Mouse (Mus musculus): ENCODE measurements around the gene Sema4g. TPM values are rescaled to one million over a fixed set of nuclear protein-coding genes. Genes with fewer than 3 reads are reported as not detected.

Sema4g gene
- polyA plus RNA-seq, 1 experiment from 2014 or later: 11.3 TPM

DNA sequence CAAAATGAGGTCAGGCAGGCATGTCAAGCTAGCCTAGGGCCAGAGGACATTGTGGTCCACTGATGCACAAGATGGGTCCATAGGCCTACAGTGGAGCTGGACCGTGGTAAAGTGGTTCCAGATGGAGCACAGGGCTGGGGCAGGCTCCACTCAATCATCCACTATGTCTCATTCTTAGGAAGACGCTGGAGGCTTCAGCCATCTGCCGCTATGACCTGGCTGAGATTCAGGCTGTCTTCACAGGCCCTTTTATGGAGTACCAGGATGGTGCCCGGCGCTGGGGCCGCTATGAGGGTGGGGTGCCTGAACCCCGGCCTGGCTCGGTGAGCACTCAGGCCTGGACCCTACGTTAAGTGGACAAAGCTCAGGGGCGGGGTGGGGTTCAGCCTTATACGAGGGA, 8.9 kb downstream of the Sema4g start:
- 87% methylated on average over 11 of the region's 11 CpGs for WGBS (ENCODE audit: insufficient replicate concordance)
- no peak overlapping the region for H3K27ac ChIP-seq (ENCODE audit: low read depth)
- DNase-seq: no peak

DNA sequence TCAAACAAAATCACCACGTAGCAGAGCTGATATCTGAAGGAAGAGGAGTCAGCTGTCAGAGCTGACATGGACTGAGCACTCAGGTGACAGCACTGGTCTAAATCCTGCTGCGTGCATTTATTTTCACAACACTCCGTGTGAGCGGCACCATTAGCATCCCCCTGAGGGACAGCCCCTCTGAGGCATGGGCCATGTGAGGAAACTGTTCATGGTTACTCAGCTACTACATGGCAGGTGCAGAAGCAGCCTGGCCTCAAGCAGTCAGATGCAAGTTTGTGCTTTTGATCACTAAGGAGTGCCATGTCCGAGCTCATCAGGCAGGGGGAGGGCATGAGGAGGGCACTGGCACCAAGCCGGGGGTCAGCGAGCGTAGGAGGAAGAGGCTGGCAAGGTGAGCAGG, 10.7 kb downstream of the Sema4g start:
- WGBS (ENCODE audit: insufficient replicate concordance): 81% methylated on average over 8 of the region's 8 CpGs
- Histone ChIP-seq H3K4me2 (ENCODE audit: low read depth, low read length) (no peak overlapping the region), H3K4me3 (ENCODE audit: low read depth, low read length) (no peak overlapping the region), H3K4me1 (ENCODE audit: insufficient read depth) (no peaks in the 10 kb centered on the region), H3K9me3 (ENCODE audit: low read length) (no peaks in the 10 kb centered on the region), H3K27me3 (ENCODE audit: insufficient read depth, low read length) (no peaks in the 10 kb centered on the region), H3K9ac (replicated peaks) (no peak overlapping the region), H3K36me3 (replicated peaks; ENCODE audit: insufficient read depth, low read length) (peaks cover 22% of the 10 kb centered on the region), H3K27ac (ENCODE audit: low read depth) (no peak overlapping the region)
- DNase-seq (no peak), ATAC-seq (no peak)
- TF ChIP-seq EP300 (IDR thresholded peaks at IDR 0.05; ENCODE audit: low read depth) (no peak), CTCF (IDR thresholded peaks at IDR 0.05; ENCODE audit: low read depth) (no peak)

More for the DNA sequence above, 8.9 kb downstream of the Sema4g start:
- Histone ChIP-seq H3K9me3 (ENCODE audit: low read length) (no peaks in the 10 kb centered on the region), H3K4me1 (ENCODE audit: insufficient read depth) (no peaks in the 10 kb centered on the region), H3K27me3 (ENCODE audit: insufficient read depth, low read length) (no peaks in the 10 kb centered on the region), H3K4me3 (ENCODE audit: low read depth, low read length) (no peak overlapping the region), H3K9ac (replicated peaks) (no peak overlapping the region), H3K4me2 (ENCODE audit: low read depth, low read length) (no peak overlapping the region), H3K36me3 (replicated peaks; ENCODE audit: insufficient read depth, low read length) (peaks cover 12% of the 10 kb centered on the region)
- no peak for TF ChIP-seq CTCF (IDR thresholded peaks at IDR 0.05; ENCODE audit: low read depth)
- no peak for TF ChIP-seq EP300 (IDR thresholded peaks at IDR 0.05; ENCODE audit: low read depth)
- ATAC-seq: no peak

DNA sequence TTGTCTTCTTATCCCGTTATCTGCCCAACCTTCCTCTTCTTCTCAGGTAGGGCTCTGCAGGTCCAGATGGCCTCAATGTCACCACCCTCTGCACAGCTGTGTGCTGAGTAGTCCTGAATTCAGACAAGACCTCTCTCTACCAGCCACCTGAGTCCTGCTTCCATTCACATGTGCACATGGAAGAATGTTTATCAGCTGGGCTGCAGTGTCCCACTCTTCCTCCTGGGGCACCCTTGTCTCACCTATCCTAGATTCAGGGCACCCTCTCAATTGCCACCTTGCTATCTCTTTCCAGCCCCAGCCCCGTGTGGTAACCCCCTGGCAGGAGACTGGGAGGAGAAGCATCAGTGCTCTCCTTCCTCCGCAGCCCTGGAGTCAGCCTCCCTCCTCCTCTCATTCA, 13.4 kb downstream of the Sema4g start:
- TF ChIP-seq EP300 (IDR thresholded peaks at IDR 0.05; ENCODE audit: low read depth): no peak
- peak; percentile 35; the same call in 1 of the 2 replicates for TF ChIP-seq CTCF (IDR thresholded peaks at IDR 0.05; ENCODE audit: low read depth)
- 67% methylated on average over 3 of the region's 3 CpGs for WGBS (ENCODE audit: insufficient replicate concordance)
- DNase-seq (peak; percentile 18), ATAC-seq (no peak)
- no peak overlapping the region for H3K9ac ChIP-seq (replicated peaks)
- H3K4me1 ChIP-seq (ENCODE audit: insufficient read depth): peaks cover 9% of the 10 kb centered on the region
- H3K27me3 ChIP-seq (ENCODE audit: insufficient read depth, low read length): no peaks in the 10 kb centered on the region
- H3K4me3 ChIP-seq (ENCODE audit: low read depth, low read length): no peak overlapping the region
- H3K27ac ChIP-seq (ENCODE audit: low read depth): no peak overlapping the region
- H3K36me3 ChIP-seq (replicated peaks; ENCODE audit: insufficient read depth, low read length): peaks cover 22% of the 10 kb centered on the region
- no peaks in the 10 kb centered on the region for H3K9me3 ChIP-seq (ENCODE audit: low read length)
- H3K4me2 ChIP-seq (ENCODE audit: low read depth, low read length): no peak overlapping the region

DNA sequence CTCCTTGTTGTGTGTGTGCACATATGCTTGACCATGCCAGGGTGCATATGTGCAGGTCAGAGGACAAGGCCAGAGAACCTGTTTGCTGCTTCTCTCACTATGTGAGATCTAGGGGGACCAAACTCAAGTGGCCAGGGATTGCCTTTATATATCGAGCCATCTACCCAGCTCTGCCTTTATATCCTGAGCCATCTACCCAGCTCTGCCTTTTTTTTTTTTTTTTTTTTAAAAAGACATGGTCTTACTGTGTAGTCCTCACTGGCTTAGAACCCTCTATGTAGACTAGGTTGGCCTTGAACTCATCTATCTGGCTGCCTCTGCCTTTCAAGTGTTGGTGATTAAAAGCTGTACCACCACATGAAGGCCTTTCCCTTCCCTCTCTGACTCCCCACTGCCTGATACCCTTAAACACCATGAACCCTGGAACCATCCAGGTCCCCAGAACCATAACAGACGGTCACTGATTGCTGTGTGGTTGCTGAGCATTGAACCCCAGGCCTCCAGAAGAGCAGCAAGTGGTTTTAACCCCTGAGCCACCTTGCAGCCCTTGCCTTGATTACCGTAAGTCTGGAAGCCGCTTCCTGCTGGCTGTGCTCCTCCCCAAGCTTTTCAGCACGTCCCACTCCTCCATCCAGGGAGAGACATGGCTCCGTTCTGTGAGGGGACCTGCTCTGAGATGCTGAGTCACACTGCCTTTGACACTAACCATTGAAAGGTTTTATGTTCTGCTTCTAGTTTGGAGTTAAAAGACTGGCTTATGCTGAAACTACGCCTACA, 15.0 kb downstream of the Sema4g start:
- Histone ChIP-seq H3K9me3 (ENCODE audit: low read length) (no peaks in the 10 kb centered on the region), H3K9ac (replicated peaks) (no peak overlapping the region), H3K4me2 (ENCODE audit: low read depth, low read length) (no peak overlapping the region), H3K27ac (ENCODE audit: low read depth) (no peak overlapping the region), H3K27me3 (ENCODE audit: insufficient read depth, low read length) (no peaks in the 10 kb centered on the region), H3K4me1 (ENCODE audit: insufficient read depth) (peaks cover 20% of the 10 kb centered on the region), H3K36me3 (replicated peaks; ENCODE audit: insufficient read depth, low read length) (peaks cover 19% of the 10 kb centered on the region), H3K4me3 (ENCODE audit: low read depth, low read length) (no peak overlapping the region)
- ATAC-seq (no peak), DNase-seq (no peak)
- no peak for TF ChIP-seq CTCF (IDR thresholded peaks at IDR 0.05; ENCODE audit: low read depth)
- TF ChIP-seq EP300 (IDR thresholded peaks at IDR 0.05; ENCODE audit: low read depth): no peak
- 85% methylated on average over 7 of the region's 7 CpGs for WGBS (ENCODE audit: insufficient replicate concordance)

DNA sequence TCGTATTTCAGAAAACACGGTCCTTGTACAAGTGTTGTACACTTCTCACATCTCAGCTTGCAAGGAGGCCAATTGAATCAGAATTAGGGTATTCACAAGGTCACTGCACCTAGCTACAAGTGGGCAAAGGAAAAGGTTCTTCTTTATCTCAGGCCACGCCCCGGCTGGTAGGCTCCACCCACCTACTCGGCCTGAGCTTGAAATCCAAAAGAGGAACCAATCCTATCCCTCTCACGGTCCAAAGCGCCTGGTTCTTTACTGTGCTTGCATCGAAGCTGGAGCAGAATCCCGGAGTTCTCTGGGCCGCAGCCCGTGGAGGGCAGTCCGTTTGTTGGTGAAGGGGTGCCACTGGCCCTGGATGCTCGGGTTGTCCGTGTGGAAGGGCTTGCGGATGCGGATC, 16.5 kb downstream of the Sema4g start, which contains the start of gene Twnk:
Gene Twnk (plus strand): TSS at position 220 of the 400 bp plus-strand sequence.
- DNase-seq (peak; percentile 88), ATAC-seq (peak; percentile 14; the same call in 1 of the 2 replicates)
- Histone ChIP-seq H3K4me1 (ENCODE audit: insufficient read depth) (peaks cover 20% of the 10 kb centered on the region), H3K27ac (ENCODE audit: low read depth) (peak within 1 kb of the TSS; percentile 87), H3K36me3 (replicated peaks; ENCODE audit: insufficient read depth, low read length) (peaks cover 22% of the 10 kb centered on the region), H3K9ac (replicated peaks) (peak within 1 kb of the TSS; percentile 92), H3K4me3 (ENCODE audit: low read depth, low read length) (peak within 1 kb of the TSS; percentile 95), H3K9me3 (ENCODE audit: low read length) (no peaks in the 10 kb centered on the region), H3K4me2 (ENCODE audit: low read depth, low read length) (peak within 1 kb of the TSS; percentile 88), H3K27me3 (ENCODE audit: insufficient read depth, low read length) (no peaks in the 10 kb centered on the region)
- 8% methylated on average over 16 of the region's 16 CpGs for WGBS (ENCODE audit: insufficient replicate concordance)
- TF ChIP-seq EP300 (IDR thresholded peaks at IDR 0.05; ENCODE audit: low read depth) (no peak), CTCF (IDR thresholded peaks at IDR 0.05; ENCODE audit: low read depth) (no peak)

DNA sequence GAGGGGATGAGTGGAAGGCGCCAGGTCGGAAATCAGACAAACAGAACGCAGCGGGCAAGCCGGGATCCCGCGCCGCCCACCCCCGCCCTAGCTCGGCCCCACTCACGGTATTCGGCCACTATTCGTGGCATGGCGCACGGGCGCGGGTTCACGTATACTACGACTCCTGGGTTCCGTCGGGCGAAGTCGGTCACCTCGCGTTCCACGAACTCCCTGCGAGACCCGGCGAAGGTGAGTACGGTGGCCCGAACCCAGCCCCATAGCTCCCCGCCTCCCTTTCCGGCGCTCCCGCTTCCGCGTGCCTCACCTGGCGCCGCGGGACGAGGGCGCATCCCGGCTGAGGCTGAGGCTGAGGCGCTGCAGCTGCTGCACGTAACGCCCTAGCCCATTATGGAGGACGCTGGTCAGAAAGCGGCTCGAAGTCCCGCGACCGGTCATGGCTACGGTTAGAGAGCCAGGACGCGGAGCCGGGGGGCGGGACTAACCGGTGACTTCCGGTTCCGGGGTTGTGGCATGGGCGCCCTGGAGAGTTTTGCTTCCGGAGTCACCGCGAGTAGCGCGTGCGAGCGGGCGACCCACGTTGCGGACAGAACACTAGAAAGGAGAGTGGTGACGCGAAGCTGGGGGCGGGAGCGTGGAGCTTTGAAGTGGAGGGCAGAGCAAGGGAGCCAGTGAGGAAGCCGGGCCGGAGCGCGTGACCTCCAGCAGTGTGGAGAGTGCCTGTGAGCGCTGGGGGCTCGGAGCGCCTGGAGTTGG, 17.2 kb downstream of the Sema4g start, which contains the start of gene Mrpl43:
Gene Mrpl43 (minus strand): TSS at position 486 of the 756 bp plus-strand sequence.
- Histone ChIP-seq H3K4me1 (ENCODE audit: insufficient read depth) (peaks cover 20% of the 10 kb centered on the region), H3K9ac (replicated peaks) (peak within 1 kb of the TSS; percentile 92), H3K27ac (ENCODE audit: low read depth) (peak within 1 kb of the TSS; percentile 87), H3K9me3 (ENCODE audit: low read length) (no peaks in the 10 kb centered on the region), H3K4me3 (ENCODE audit: low read depth, low read length) (peak within 1 kb of the TSS; percentile 95), H3K36me3 (replicated peaks; ENCODE audit: insufficient read depth, low read length) (peaks cover 22% of the 10 kb centered on the region), H3K4me2 (ENCODE audit: low read depth, low read length) (peak within 1 kb of the TSS; percentile 88), H3K27me3 (ENCODE audit: insufficient read depth, low read length) (no peaks in the 10 kb centered on the region)
- ATAC-seq (peak; percentile 91), DNase-seq (peak; percentile 98)
- under 1% methylated on average over 81 of the region's 82 CpGs for WGBS (ENCODE audit: insufficient replicate concordance)
- TF ChIP-seq CTCF (IDR thresholded peaks at IDR 0.05; ENCODE audit: low read depth): no peak
- TF ChIP-seq EP300 (IDR thresholded peaks at IDR 0.05; ENCODE audit: low read depth): 0 out of 2 replicates have a peak, but pooled peaks have one; percentile 33

Data from liver, postnatal 0 days (tissue).